Mouse (Mus musculus): ENCODE measurements around the gene Slc22a1. TPM values are rescaled to one million over a fixed set of nuclear protein-coding genes. Genes with fewer than 3 reads are reported as not detected.

Gene Slc22a1
- polyA plus RNA-seq, 1 experiment from 2014 or later, result not detected

DNA sequence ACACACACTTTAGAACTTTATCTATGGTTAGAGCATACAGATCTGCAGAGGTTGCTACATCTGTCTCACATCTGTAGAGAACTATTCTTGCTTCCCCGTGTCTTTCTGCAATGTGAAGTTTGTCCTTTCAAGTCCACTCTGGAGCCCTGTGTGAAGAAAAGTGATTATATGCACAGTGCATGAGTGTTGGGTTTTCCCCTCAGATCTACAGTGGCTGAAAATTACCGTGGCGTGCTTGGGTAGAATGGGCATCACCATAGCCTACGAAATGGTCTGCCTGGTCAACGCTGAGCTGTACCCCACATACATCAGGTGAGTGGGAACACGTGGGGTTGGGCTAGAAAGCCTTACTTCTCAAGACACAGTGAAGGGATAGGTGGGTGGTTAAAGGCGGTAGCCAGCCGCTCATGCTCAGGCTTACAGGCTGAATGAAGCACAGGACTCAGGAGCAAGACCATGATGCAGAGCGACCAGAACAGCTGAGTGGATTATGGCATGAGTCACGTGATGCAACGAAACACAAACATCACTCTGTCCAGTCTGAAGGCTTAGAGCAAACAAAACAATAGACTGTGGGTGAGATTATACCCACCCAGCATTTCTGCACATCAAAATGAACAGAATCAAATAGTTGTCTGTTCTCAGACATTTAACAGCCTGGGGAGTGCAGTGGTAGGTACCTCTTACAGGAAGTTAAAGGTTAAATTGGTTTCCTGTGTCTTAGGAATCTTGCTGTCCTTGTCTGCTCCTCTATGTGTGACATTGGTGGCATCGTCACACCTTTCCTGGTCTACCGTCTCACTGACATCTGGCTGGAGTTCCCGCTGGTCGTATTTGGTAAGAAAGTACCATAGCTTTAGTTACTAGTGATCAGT, 60.9 kb downstream of the Slc22a1 start:
- Histone ChIP-seq H3K9ac (no peak overlapping the region), H3K4me3 (no peak overlapping the region), H3K27ac (no peak overlapping the region), H3K9me3 (replicated peaks) (no peaks in the 10 kb centered on the region), H3K4me1 (no peaks in the 10 kb centered on the region), H3K4me2 (replicated peaks) (no peak overlapping the region), H3K36me3 (no peaks in the 10 kb centered on the region), H3K27me3 (no peaks in the 10 kb centered on the region)
- 89% methylated on average over 15 of the region's 15 CpGs for WGBS
- no peak for ATAC-seq (ENCODE audit: low FRiP score)

DNA sequence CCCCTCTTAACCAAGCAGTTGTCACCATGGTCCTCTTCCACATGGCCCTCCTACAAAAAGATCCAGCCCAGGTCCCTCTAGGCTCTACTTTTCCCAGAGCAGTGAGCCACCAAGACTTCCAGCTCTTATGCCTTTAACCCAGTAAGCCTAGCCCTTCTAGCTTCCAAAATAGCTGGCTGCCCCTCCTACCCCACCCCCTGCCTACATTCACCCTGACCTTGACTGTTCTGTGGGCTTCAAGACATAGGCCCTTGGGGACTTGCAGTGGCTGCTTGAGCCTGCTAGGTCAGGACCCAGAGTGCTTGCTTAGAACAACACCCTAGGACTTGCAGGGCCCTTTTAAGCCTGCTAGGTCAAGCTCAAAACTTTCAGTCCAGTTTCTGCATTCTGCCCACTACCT, 68.4 kb downstream of the Slc22a1 start:
- H3K36me3 ChIP-seq, result no peaks in the 10 kb centered on the region
- H3K27ac ChIP-seq, result no peak overlapping the region
- H3K9me3 ChIP-seq (replicated peaks), result no peaks in the 10 kb centered on the region
- no peak overlapping the region for H3K4me2 ChIP-seq (replicated peaks)
- no peak overlapping the region for H3K9ac ChIP-seq
- no peak overlapping the region for H3K4me3 ChIP-seq
- no peak for ATAC-seq (ENCODE audit: low FRiP score)
- H3K4me1 ChIP-seq, result no peaks in the 10 kb centered on the region
- H3K27me3 ChIP-seq, result no peaks in the 10 kb centered on the region

DNA sequence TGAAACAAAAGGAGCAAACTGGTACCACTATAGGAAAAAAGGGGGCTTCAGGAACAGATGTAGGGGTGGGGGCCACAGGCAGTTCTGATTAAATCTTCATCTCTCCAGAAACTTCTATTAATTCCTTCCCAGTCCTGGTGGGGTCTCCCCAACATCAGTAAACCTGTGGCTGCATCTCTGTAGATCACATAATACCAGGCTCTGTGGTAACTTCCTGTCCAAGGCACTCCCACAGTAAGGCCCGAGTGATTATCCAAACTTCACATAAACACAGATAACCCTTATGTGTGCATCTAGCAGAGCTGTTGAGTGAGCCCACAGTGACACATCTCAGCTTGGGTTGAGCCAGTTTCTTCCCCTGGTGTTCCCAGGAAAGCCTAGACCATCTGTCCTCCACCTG, 69.0 kb downstream of the Slc22a1 start:
- 68% methylated on average over 1 of the region's 1 CpGs for WGBS
- Histone ChIP-seq H3K4me1 (no peaks in the 10 kb centered on the region), H3K27me3 (no peaks in the 10 kb centered on the region), H3K36me3 (no peaks in the 10 kb centered on the region), H3K27ac (no peak overlapping the region), H3K9ac (no peak overlapping the region), H3K4me3 (no peak overlapping the region), H3K9me3 (replicated peaks) (no peaks in the 10 kb centered on the region), H3K4me2 (replicated peaks) (no peak overlapping the region)
- ATAC-seq (ENCODE audit: low FRiP score), result no peak

Other genes starting within 250 kb of the Slc22a1 start
- gene Slc22a3, start 168.1 kb downstream of the Slc22a1 start, polyA plus RNA-seq (2016; fragmentation: Nextera tagmentation; extraction: Ambion mirVana), result 0.77 and 0.79 TPM in 2 replicates
- gene Slc22a2, start 91.7 kb downstream of the Slc22a1 start, polyA plus RNA-seq (2016; fragmentation: Nextera tagmentation; extraction: Ambion mirVana), result 0.13 TPM in 1 of 2 replicates, not detected in the other
- gene Igf2r, start 93.8 kb upstream of the Slc22a1 start, polyA plus RNA-seq (2016; fragmentation: Nextera tagmentation; extraction: Ambion mirVana), result 27.5 and 30.4 TPM in 2 replicates
- 0.27 and 0.41 TPM in 2 replicates for gene Mas1, start 192.3 kb upstream of the Slc22a1 start, polyA plus RNA-seq (2016; fragmentation: Nextera tagmentation; extraction: Ambion mirVana)
- gene Mrgprh, start 200.2 kb upstream of the Slc22a1 start, polyA plus RNA-seq (2016; fragmentation: Nextera tagmentation; extraction: Ambion mirVana), result 0.12 TPM in 1 of 2 replicates, not detected in the other
- 1.5 TPM in 2 replicates for gene Pnldc1, start 234.4 kb upstream of the Slc22a1 start, polyA plus RNA-seq (2016; fragmentation: Nextera tagmentation; extraction: Ambion mirVana)
- gene Tcp1, start 239.9 kb upstream of the Slc22a1 start, polyA plus RNA-seq (2016; fragmentation: Nextera tagmentation; extraction: Ambion mirVana), result 432 and 477 TPM in 2 replicates
- gene Mrpl18, start 240.5 kb upstream of the Slc22a1 start, polyA plus RNA-seq (2016; fragmentation: Nextera tagmentation; extraction: Ambion mirVana), result 136 and 148 TPM in 2 replicates

All from hindbrain, embryonic 12.5 days (tissue).